Mouse (Mus musculus): ENCODE results near the gene 4833420G17Rik.

GRCm38 (mm10) chr13:119413026-119413425, 49.5 kb upstream of the 4833420G17Rik start:
- no peak for TF ChIP-seq POLR2AphosphoS5 (IDR thresholded peaks at IDR 0.05; ENCODE audit: insufficient replicate concordance, low read depth, low read length)
- no peak for TF ChIP-seq CTCF (IDR thresholded peaks at IDR 0.05; ENCODE audit: low read depth, low read length)
- no peak for TF ChIP-seq TAL1 (conservative IDR thresholded peaks at IDR 0.05; ENCODE audit: low read depth, low read length)
- TF ChIP-seq GATA1 (IDR thresholded peaks at IDR 0.05; ENCODE audit: borderline replicate concordance, low read length) = no peak

All from G1E (cell line).